Mouse (Mus musculus): Measurements from ENCODE around the gene Cenpf. TPM values are rescaled to one million over a fixed set of nuclear protein-coding genes. Genes with fewer than 3 reads are reported as not detected.
A peak's percentile ranks its signal among the peaks of the same experiment; 100 is the strongest.

The Cenpf gene
- polyA plus RNA-seq, 1 experiment = 169 TPM

DNA sequence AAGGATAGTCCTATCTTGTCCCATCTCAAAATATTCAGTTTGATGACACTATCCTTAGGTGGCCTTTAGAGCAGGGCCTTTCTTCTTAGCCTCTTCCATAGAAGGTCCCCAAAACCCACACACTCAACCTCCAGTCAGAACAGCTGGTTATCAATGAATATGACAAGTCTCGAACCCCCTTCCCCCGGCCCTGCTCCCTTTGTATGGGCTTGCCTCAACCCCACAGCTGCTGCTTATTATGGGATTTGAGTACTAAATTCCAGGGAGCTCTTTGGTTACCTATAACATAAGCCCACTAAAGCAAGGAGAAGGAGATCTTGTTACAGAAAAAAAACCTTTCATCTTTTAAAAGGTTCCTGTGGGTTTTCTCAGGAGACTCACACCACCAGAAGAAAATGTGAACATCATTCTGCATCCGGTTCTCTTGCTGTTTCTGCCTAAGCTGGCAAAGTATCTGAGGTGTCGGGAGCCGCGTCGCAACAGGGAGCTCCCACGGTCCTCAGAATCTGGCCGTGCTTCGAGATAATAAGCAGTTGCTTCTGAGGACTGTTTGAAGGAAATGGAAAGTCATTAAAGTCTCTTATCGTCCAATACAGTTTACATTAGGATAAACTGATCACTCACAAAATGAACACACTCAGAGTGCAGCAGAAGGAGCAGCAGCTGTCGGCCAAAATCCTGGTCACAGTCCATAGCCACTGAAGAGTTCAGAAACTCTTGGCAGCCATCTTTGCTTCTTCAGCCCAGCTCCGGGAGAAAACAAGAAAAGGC is 68.7 kb downstream of the Cenpf start:
- Histone ChIP-seq H3K4me1 (ENCODE audit: control insufficient read depth, insufficient read depth, low read length) (no peaks in the 10 kb centered on the region), H3K9me3 (replicated peaks; ENCODE audit: control insufficient read depth, insufficient read depth, low read length, poor library complexity, severe bottlenecking) (no peaks in the 10 kb centered on the region), H3K4me3 (ENCODE audit: low read depth, low read length) (no peak overlapping the region), H3K9ac (ENCODE audit: low read depth, poor library complexity, severe bottlenecking) (no peak overlapping the region), H3K27ac (ENCODE audit: insufficient read depth, low read length) (no peak overlapping the region), H3K27me3 (ENCODE audit: control insufficient read depth, insufficient read depth, low read length, poor library complexity, severe bottlenecking) (no peaks in the 10 kb centered on the region), H3K36me3 (ENCODE audit: control insufficient read depth, insufficient read depth, low read length, poor library complexity, severe bottlenecking) (no peaks in the 10 kb centered on the region)
- TF ChIP-seq CTCF (IDR thresholded peaks at IDR 0.05; ENCODE audit: low read depth, low read length) (no peak), EP300 (IDR thresholded peaks at IDR 0.05; ENCODE audit: insufficient read depth, low read depth, low read length) (no peak), POLR2A (IDR thresholded peaks at IDR 0.05; ENCODE audit: insufficient read depth, low read length) (no peak)

- TF ChIP-seq EP300 (IDR thresholded peaks at IDR 0.05; ENCODE audit: insufficient read depth, low read depth, low read length) = no peak
- TF ChIP-seq CTCF (IDR thresholded peaks at IDR 0.05; ENCODE audit: low read depth, low read length) = no peak
- TF ChIP-seq POLR2A (IDR thresholded peaks at IDR 0.05; ENCODE audit: insufficient read depth, low read length) = no peak
- Histone ChIP-seq H3K36me3 (ENCODE audit: control insufficient read depth, insufficient read depth, low read length, poor library complexity, severe bottlenecking) (no peaks in the 10 kb centered on the region), H3K4me3 (ENCODE audit: low read depth, low read length) (no peak overlapping the region), H3K9me3 (replicated peaks; ENCODE audit: control insufficient read depth, insufficient read depth, low read length, poor library complexity, severe bottlenecking) (no peaks in the 10 kb centered on the region), H3K9ac (ENCODE audit: low read depth, poor library complexity, severe bottlenecking) (no peak overlapping the region), H3K27me3 (ENCODE audit: control insufficient read depth, insufficient read depth, low read length, poor library complexity, severe bottlenecking) (no peaks in the 10 kb centered on the region), H3K4me1 (ENCODE audit: control insufficient read depth, insufficient read depth, low read length) (no peaks in the 10 kb centered on the region), H3K27ac (ENCODE audit: insufficient read depth, low read length) (no peak overlapping the region)
Measured at GRCm38 (mm10) chr1:189617381-189617780, 70.5 kb downstream of the Cenpf start.

GRCm38 (mm10) chr1:189615246-189615645 is 72.6 kb downstream of the Cenpf start:
- Histone ChIP-seq H3K36me3 (ENCODE audit: control insufficient read depth, insufficient read depth, low read length, poor library complexity, severe bottlenecking) (no peaks in the 10 kb centered on the region), H3K4me3 (ENCODE audit: low read depth, low read length) (no peak overlapping the region), H3K4me1 (ENCODE audit: control insufficient read depth, insufficient read depth, low read length) (no peaks in the 10 kb centered on the region), H3K27me3 (ENCODE audit: control insufficient read depth, insufficient read depth, low read length, poor library complexity, severe bottlenecking) (no peaks in the 10 kb centered on the region), H3K9ac (ENCODE audit: low read depth, poor library complexity, severe bottlenecking) (no peak overlapping the region), H3K9me3 (replicated peaks; ENCODE audit: control insufficient read depth, insufficient read depth, low read length, poor library complexity, severe bottlenecking) (no peaks in the 10 kb centered on the region), H3K27ac (ENCODE audit: insufficient read depth, low read length) (no peak overlapping the region)
- TF ChIP-seq EP300 (IDR thresholded peaks at IDR 0.05; ENCODE audit: insufficient read depth, low read depth, low read length) = no peak
- no peak for TF ChIP-seq POLR2A (IDR thresholded peaks at IDR 0.05; ENCODE audit: insufficient read depth, low read length)
- TF ChIP-seq CTCF (IDR thresholded peaks at IDR 0.05; ENCODE audit: low read depth, low read length) = no peak

GRCm38 (mm10) chr1:189613076-189613475 is 74.8 kb downstream of the Cenpf start:
- Histone ChIP-seq H3K9ac (ENCODE audit: low read depth, poor library complexity, severe bottlenecking) (no peak overlapping the region), H3K4me3 (ENCODE audit: low read depth, low read length) (no peak overlapping the region), H3K36me3 (ENCODE audit: control insufficient read depth, insufficient read depth, low read length, poor library complexity, severe bottlenecking) (no peaks in the 10 kb centered on the region), H3K4me1 (ENCODE audit: control insufficient read depth, insufficient read depth, low read length) (peaks cover 3% of the 10 kb centered on the region), H3K9me3 (replicated peaks; ENCODE audit: control insufficient read depth, insufficient read depth, low read length, poor library complexity, severe bottlenecking) (no peaks in the 10 kb centered on the region), H3K27me3 (ENCODE audit: control insufficient read depth, insufficient read depth, low read length, poor library complexity, severe bottlenecking) (no peaks in the 10 kb centered on the region), H3K27ac (ENCODE audit: insufficient read depth, low read length) (no peak overlapping the region)
- TF ChIP-seq EP300 (IDR thresholded peaks at IDR 0.05; ENCODE audit: insufficient read depth, low read depth, low read length) (no peak), POLR2A (IDR thresholded peaks at IDR 0.05; ENCODE audit: insufficient read depth, low read length) (no peak), CTCF (IDR thresholded peaks at IDR 0.05; ENCODE audit: low read depth, low read length) (no peak)

GRCm38 (mm10) chr1:189611775-189612174 is 76.1 kb downstream of the Cenpf start:
- Histone ChIP-seq H3K4me1 (ENCODE audit: control insufficient read depth, insufficient read depth, low read length) (peaks cover 4% of the 10 kb centered on the region), H3K9me3 (replicated peaks; ENCODE audit: control insufficient read depth, insufficient read depth, low read length, poor library complexity, severe bottlenecking) (no peaks in the 10 kb centered on the region), H3K9ac (ENCODE audit: low read depth, poor library complexity, severe bottlenecking) (no peak overlapping the region), H3K27me3 (ENCODE audit: control insufficient read depth, insufficient read depth, low read length, poor library complexity, severe bottlenecking) (no peaks in the 10 kb centered on the region), H3K27ac (ENCODE audit: insufficient read depth, low read length) (no peak overlapping the region), H3K36me3 (ENCODE audit: control insufficient read depth, insufficient read depth, low read length, poor library complexity, severe bottlenecking) (no peaks in the 10 kb centered on the region), H3K4me3 (ENCODE audit: low read depth, low read length) (no peak overlapping the region)
- TF ChIP-seq POLR2A (IDR thresholded peaks at IDR 0.05; ENCODE audit: insufficient read depth, low read length) (no peak), EP300 (IDR thresholded peaks at IDR 0.05; ENCODE audit: insufficient read depth, low read depth, low read length) (no peak), CTCF (IDR thresholded peaks at IDR 0.05; ENCODE audit: low read depth, low read length) (no peak)

GRCm38 (mm10) chr1:189608640-189609039 is 79.2 kb downstream of the Cenpf start:
- Histone ChIP-seq H3K9me3 (replicated peaks; ENCODE audit: control insufficient read depth, insufficient read depth, low read length, poor library complexity, severe bottlenecking) (no peaks in the 10 kb centered on the region), H3K27ac (ENCODE audit: insufficient read depth, low read length) (0 out of 2 replicates have a peak overlapping the region, but pooled peaks have one; percentile 69), H3K9ac (ENCODE audit: low read depth, poor library complexity, severe bottlenecking) (no peak overlapping the region), H3K4me3 (ENCODE audit: low read depth, low read length) (no peak overlapping the region), H3K4me1 (ENCODE audit: control insufficient read depth, insufficient read depth, low read length) (peaks cover 4% of the 10 kb centered on the region), H3K27me3 (ENCODE audit: control insufficient read depth, insufficient read depth, low read length, poor library complexity, severe bottlenecking) (no peaks in the 10 kb centered on the region), H3K36me3 (ENCODE audit: control insufficient read depth, insufficient read depth, low read length, poor library complexity, severe bottlenecking) (no peaks in the 10 kb centered on the region)
- TF ChIP-seq POLR2A (IDR thresholded peaks at IDR 0.05; ENCODE audit: insufficient read depth, low read length) = no peak
- TF ChIP-seq EP300 (IDR thresholded peaks at IDR 0.05; ENCODE audit: insufficient read depth, low read depth, low read length) = 0 out of 2 replicates have a peak, but pooled peaks have one; percentile 44

Measured in ES-Bruce4 (cell line).